In the genomic region with DNA sequence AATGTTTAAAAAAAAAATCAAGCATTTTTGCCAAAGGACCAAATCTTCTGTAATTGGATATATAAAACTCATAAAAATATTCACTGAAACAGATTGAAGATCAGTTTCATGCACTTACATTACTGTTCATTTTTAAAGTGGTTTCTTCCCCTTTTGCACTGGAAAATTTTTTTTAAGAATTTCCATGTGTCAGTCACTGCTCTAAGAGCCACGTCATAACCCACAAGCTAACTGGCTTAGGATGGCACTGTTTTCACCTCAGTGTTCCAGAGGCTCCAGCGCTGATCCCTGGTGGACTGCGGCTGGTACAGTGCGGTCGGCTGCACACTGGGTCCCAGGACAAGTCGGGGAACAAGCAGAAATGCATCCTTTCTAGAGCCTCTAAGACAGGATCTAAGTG, we compare ENCODE assay signal across 41 mouse cellular contexts. TPM values are rescaled to one million over a fixed set of nuclear protein-coding genes. Genes with fewer than 3 reads are reported as not detected.
"Had no signal": no experiment of that assay in that cellular context is flagged by ENCODE, and none has a peak within 500 bp of the region (broad histone marks: within the 10 kb centered on the region; RNA-seq: fewer than 3 reads in every experiment).

No protein-coding gene starts in this region.

- H3K4me1 ChIP-seq: heart, embryonic 13.5 days; heart, embryonic 15.5 days; hindbrain, embryonic 10.5 days; hindbrain, embryonic 12.5 days; intestine, embryonic 15.5 days; limb, embryonic 13.5 days; limb, embryonic 15.5 days; liver, embryonic 12.5 days had no signal

- ATAC-seq: hindbrain, embryonic 16.5 days; inflammation-experienced regulatory T-cells, adult 6 months; intestine, embryonic 15.5 days; intestine, postnatal 0 days; liver, embryonic 12.5 days had no signal

- H3K9me3 ChIP-seq: heart, embryonic 13.5 days; heart, embryonic 15.5 days; hindbrain, embryonic 10.5 days; hindbrain, embryonic 12.5 days; intestine, embryonic 15.5 days; limb, embryonic 13.5 days; limb, embryonic 15.5 days; liver, embryonic 12.5 days had no signal

- H3K27ac ChIP-seq: gastrocnemius, adult 2 months; heart, adult 2 months; heart, embryonic 13.5 days; heart, embryonic 15.5 days; hindbrain, embryonic 10.5 days; hindbrain, embryonic 12.5 days; hindbrain, embryonic 14.5 days; intestine, embryonic 15.5 days; limb, embryonic 13.5 days; limb, embryonic 15.5 days; liver, embryonic 12.5 days had no signal

- H3K27me3 ChIP-seq: heart, embryonic 13.5 days; heart, embryonic 15.5 days; hindbrain, embryonic 12.5 days; intestine, embryonic 15.5 days; limb, embryonic 13.5 days; limb, embryonic 15.5 days; liver, embryonic 12.5 days had no signal

- H3K9ac ChIP-seq: heart, embryonic 13.5 days; heart, embryonic 15.5 days; hindbrain, embryonic 12.5 days; hindbrain, embryonic 14.5 days; intestine, embryonic 15.5 days; limb, embryonic 13.5 days; limb, embryonic 15.5 days; liver, embryonic 12.5 days had no signal

- H3K36me3 ChIP-seq: heart, embryonic 13.5 days; heart, embryonic 15.5 days; hindbrain, embryonic 10.5 days; hindbrain, embryonic 12.5 days; intestine, embryonic 15.5 days; limb, embryonic 13.5 days; limb, embryonic 15.5 days; liver, embryonic 12.5 days had no signal

- H3K4me3 ChIP-seq: gastrocnemius, adult 2 months; heart, adult 2 months; heart, embryonic 13.5 days; heart, embryonic 15.5 days; hindbrain, embryonic 10.5 days; hindbrain, embryonic 12.5 days; intestine, embryonic 15.5 days; limb, embryonic 13.5 days; limb, embryonic 15.5 days; liver, embryonic 12.5 days had no signal

- H3K4me2 ChIP-seq: heart, embryonic 11.5 days; heart, embryonic 13.5 days; heart, embryonic 15.5 days; hindbrain, embryonic 12.5 days; hindbrain, embryonic 14.5 days; intestine, embryonic 15.5 days; limb, embryonic 13.5 days; limb, embryonic 15.5 days; liver, embryonic 12.5 days had no signal

- DNase-seq: gastrocnemius, adult 2 months; gastrocnemius, postnatal 10 days; gastrocnemius, postnatal 25 days; heart, adult 11 months; heart, adult 2 months; heart, postnatal 14 days; heart, postnatal 36 days; kidney, adult 18-20 months; kidney, adult 8-10 months; kidney, postnatal 10 days; kidney, postnatal 25 days; layer of hippocampus, adult 9-11 months; layer of hippocampus, postnatal 36 days; left cerebral cortex, postnatal 4 days had no signal

RNA-seq across cellular contexts. Expression of a gene that starts 34.6 kb away (rescaled TPM):
- total RNA-seq: gastrocnemius, adult 2 months; gastrocnemius, postnatal 10 days; gastrocnemius, postnatal 25 days; gastrocnemius, postnatal 4 days; heart, adult 2 months; heart, postnatal 14 days; heart, postnatal 36 days; layer of hippocampus, adult 18-20 months; layer of hippocampus, adult 8-10 months; layer of hippocampus, postnatal 14 days; layer of hippocampus, postnatal 36 days; left cerebral cortex, adult 18-20 months; left cerebral cortex, adult 8-10 months; left cerebral cortex, postnatal 10 days; left cerebral cortex, postnatal 25 days; left cerebral cortex, postnatal 4 days; liver, adult 2 months had no signal
- polyA plus RNA-seq: heart, adult 2 months; heart, embryonic 11.5 days; heart, embryonic 13.5 days; heart, embryonic 15.5 days; heart, postnatal 0 days; hindbrain, embryonic 10.5 days; hindbrain, embryonic 12.5 days; hindbrain, embryonic 14.5 days; hindbrain, embryonic 16.5 days; intestine, embryonic 15.5 days; kidney, embryonic 14.5 days; kidney, embryonic 16.5 days; large intestine, adult 2 months; limb, embryonic 11.5 days; liver, adult 2 months; liver, embryonic 12.5 days had no signal
